Mouse (Mus musculus) gastrocnemius, postnatal 4 days (tissue): ENCODE measurements around the gene Ube2b. TPM values are rescaled to one million over a fixed set of nuclear protein-coding genes. Genes with fewer than 3 reads are reported as not detected.

Experiments
- DNase-seq, 2 experiments: peaks; one replicate each; pipeline ENCODE4 v3.0.0; 2021 to 2022; ENCODE audit warnings: low spot score in 2 of 2, mixed read lengths in 2 of 2
- total RNA-seq, 2 experiments: library from RNA; stranded (reverse); gene quantifications; 2 replicates each; pipeline ENCODE4 v1.2.3; 2021

The Ube2b gene
- total RNA-seq, 2 experiments from 2014 or later, result 190 to 225 TPM

DNA sequence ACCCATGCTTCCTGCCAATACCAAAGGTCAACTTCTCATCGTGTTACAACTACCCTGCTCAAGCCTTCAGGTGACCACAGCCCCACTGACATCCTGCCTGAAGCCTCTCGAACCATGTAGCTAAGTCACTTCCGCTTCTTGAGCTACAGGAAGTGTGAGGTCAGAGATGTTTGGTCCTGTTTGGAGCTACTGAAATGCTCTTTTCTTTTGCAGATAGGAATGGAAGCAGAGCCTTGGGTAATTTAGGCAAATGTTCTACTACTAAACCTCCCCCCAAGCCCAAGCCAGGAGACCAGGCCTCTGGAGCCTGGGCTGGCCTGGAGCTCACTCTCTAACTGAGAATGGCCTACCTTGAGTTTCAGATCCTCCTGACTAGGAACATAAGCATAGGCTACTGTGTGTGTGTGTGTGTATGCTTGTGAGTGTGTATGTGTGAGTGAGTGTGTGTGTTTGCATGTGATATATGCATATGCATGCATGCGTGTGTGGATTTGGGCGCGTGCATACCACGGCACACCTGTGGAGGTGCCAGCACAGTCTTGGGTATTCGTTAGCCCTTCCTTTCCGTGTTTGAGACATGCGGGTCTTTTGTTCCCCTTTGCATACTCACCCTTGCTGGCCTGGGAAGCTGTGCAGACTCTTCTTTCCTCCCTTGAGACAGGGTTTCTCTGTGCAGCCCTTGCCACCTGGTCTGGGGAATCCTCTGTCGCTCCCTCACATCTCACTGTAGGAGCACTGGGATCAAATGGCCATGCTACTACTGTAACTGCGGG, 61.6 kb downstream of the Ube2b start:
- DNase-seq, result no peak

DNA sequence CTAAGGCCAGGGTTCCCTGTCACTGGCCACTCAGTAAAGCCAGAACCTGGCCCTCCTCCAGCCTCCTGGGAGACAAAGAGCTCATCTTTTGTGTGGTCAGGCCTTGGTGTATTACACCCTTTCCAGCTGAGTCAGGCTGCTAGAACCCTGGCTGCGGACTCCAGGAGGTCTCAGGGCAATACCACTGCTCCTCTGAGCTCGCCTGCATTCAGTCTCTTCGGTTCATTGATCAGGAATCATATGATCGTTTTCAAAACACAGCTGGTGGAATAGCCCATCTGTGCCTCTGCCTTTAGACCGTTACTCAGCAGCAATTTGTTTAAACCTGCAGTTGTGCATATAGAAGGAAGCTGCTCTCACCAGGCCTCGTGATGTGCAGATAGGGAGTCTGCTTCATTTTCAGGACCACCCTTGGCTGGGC, 63.2 kb downstream of the Ube2b start:
- DNase-seq, result no peak

DNA sequence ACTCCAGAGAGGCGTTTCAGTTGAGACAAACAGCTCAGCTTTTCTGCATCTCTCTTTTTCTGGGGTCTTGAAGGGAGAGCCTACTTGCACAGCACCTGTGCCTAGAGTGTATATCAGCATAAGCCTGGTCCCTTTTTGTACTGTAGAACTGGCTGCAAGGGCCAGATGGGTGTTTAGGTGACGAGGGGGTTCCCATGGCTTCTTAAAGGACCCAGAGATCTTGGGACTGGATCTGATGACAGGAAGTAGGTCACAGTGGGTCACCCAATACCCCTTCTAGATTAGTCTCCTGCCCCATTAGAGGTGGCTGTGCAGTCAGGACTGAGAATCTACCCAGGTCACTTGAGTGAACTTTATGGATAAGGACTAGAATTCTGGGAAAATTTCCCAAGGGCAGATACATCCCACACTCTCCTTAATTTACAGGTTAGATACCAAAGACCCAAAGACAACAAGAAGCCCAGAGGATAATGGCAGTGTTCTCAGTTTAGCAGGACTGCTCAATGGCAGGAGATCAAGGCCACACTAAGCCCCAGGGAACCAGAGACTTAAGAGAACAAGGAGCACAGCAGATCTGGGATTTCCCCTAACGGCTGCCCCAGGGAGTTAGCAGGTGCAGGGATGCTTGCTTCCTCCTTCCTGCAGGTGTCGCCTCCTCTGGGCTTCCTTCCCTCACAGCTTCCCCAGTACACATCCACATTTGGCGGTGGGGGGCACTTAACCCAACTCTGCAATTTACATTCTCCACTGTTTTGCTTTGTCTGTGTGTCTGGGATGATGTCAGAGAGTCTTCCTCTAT, 64.7 kb downstream of the Ube2b start:
- no peak for DNase-seq

Other genes starting within 250 kb of the Ube2b start
- gene Sec24a, start 237.1 kb downstream of the Ube2b start, total RNA-seq, result 10 to 100 TPM; 23.4 to 28.3 TPM
- 10 to 100 TPM; 68.2 to 70.9 TPM for gene Sar1b, start 237.1 kb downstream of the Ube2b start, total RNA-seq
- 1 to 10 TPM; 2.1 to 2.2 TPM for gene Jade2, start 143.1 kb downstream of the Ube2b start, total RNA-seq
- 10 to 100 TPM; 25.7 to 26.7 TPM for gene Cdkn2aipnl, start 33.1 kb downstream of the Ube2b start, total RNA-seq
- gene Cdkl3, start 3.5 kb upstream of the Ube2b start, total RNA-seq, result 10 to 100 TPM; 11.1 to 14.0 TPM
- gene Ppp2ca, start 97.9 kb upstream of the Ube2b start, total RNA-seq, result 10 to 100 TPM; 57.7 to 64.9 TPM
- not detected for gene Olfr1373, start 144.8 kb upstream of the Ube2b start, total RNA-seq
- not detected for gene Olfr1371, start 213.2 kb upstream of the Ube2b start, total RNA-seq
- gene Skp1a, start 231.2 kb upstream of the Ube2b start, total RNA-seq, result 100 to 1,000 TPM; 234 to 243 TPM